8 mouse cellular contexts compared by ENCODE assay signal in the genomic region with DNA sequence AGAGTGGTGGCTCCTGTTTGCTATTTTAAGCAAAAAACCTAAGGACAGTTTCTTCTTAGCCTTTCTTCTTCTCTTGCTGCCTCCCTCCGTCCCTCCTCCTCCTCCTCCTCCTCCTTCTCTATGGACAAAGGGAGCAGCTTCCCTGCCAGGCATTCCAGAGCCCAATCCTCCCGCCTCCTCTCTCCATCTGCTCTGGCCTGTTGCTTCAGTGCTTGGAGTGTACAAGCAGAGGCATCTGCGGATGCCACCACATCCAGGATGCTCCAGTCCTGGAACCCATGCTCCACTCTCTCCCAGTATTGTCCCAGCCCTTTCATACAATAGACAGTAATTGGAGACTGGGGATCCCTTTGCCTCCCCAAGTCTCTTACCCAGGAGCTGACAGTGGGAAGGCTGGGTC. TPM values are rescaled to one million over a fixed set of nuclear protein-coding genes. Genes with fewer than 3 reads are reported as not detected.
A peak's percentile ranks its signal among the peaks of the same experiment; 100 is the strongest.
DNase-seq lines count a peak whose midpoint lies in the region; ATAC-seq lines count a peak whose summit lies in the region.

No protein-coding gene starts in this region.

- H3K4me1 ChIP-seq in kidney, embryonic 14.5 days (ENCODE audit: control insufficient read depth, insufficient read depth, low read length): peaks cover 9% of the 10 kb centered on the region; the same call in 1 of the 2 replicates

- H3K9me3 ChIP-seq in kidney, embryonic 14.5 days (ENCODE audit: control insufficient read depth, low read length): no peaks in the 10 kb centered on the region

- no peak overlapping the region for H3K27ac ChIP-seq in kidney, embryonic 14.5 days (ENCODE audit: low read depth, low read length)

- peak overlapping the region; percentile 92 for H3K4me2 ChIP-seq in kidney, embryonic 14.5 days (replicated peaks; ENCODE audit: low read depth, low read length)

- peak overlapping the region; percentile 74 for H3K4me3 ChIP-seq in kidney, embryonic 14.5 days (ENCODE audit: low read length)

- no peak for ATAC-seq in kidney, embryonic 14.5 days (ENCODE audit: low FRiP score, low TSS enrichment)

- no peak for DNase-seq in kidney, adult 8-10 months
- peak; percentile 65 for DNase-seq in embryo, embryonic 11 days
- DNase-seq in heart, adult 8-10 months (ENCODE audit: low spot score): peak; percentile 60
- peak; percentile 48 to 65 for DNase-seq in kidney, postnatal 4 days
- peak; percentile 48 for DNase-seq in lung, postnatal 36 days
- DNase-seq in right cerebral cortex, postnatal 4 days: peak; percentile 37
- no peak for DNase-seq in ovary, postnatal 10 days (ENCODE audit: low spot score)

- H3K9ac ChIP-seq in kidney, embryonic 14.5 days (ENCODE audit: low read depth, low read length): no peak overlapping the region

- no peaks in the 10 kb centered on the region for H3K36me3 ChIP-seq in kidney, embryonic 14.5 days (ENCODE audit: control insufficient read depth, insufficient read depth, low read length)

- H3K27me3 ChIP-seq in kidney, embryonic 14.5 days (ENCODE audit: control insufficient read depth, insufficient read depth, low read length): no peaks in the 10 kb centered on the region

- 4% methylated on average over 3 of the region's 3 CpGs for WGBS in kidney, embryonic 14.5 days

RNA-seq across cellular contexts. Expression of a gene that starts 1.1 kb away (rescaled TPM):
- polyA plus RNA-seq in kidney, embryonic 14.5 days (2014; fragmentation: Nextera tagmentation; extraction: Ambion mirVana): 3.9 and 7.5 TPM in 2 replicates
- 1 to 10 TPM; 4.1 to 5.4 (median 4.7) TPM for total RNA-seq in heart, adult 8-10 months (2022)

RNA-seq across cellular contexts. Expression of a gene that starts 39.5 kb away (rescaled TPM):
- polyA plus RNA-seq in kidney, embryonic 14.5 days (2014; fragmentation: Nextera tagmentation; extraction: Ambion mirVana): 0.58 and 0.69 TPM in 2 replicates
- total RNA-seq in heart, adult 8-10 months (2022): 10 to 100 TPM in 1 of 4 experiments, 1 to 10 TPM in 3; 5.5 to 14.8 (median 6.2) TPM

RNA-seq across cellular contexts. Expression of a gene that starts 45.4 kb away (rescaled TPM):
- 28.8 and 29.3 TPM in 2 replicates for polyA plus RNA-seq in kidney, embryonic 14.5 days (2014; fragmentation: Nextera tagmentation; extraction: Ambion mirVana)
- total RNA-seq in heart, adult 8-10 months (2022): 1 to 10 TPM; 2.6 to 6.7 (median 3.8) TPM

Comparison
In these comparisons a context has a peak if more than half of its experiments do, and no peak if none do; other contexts are left out.
1. DNase-seq: peak in embryo, embryonic 11 days (single experiment), heart, adult 8-10 months (single experiment), kidney, postnatal 4 days (2 of 2), lung, postnatal 36 days (single experiment) and right cerebral cortex, postnatal 4 days (single experiment); none in kidney, adult 8-10 months (0 of 2) and ovary, postnatal 10 days (single experiment).